Mouse (Mus musculus): ENCODE results near the gene Ano9. TPM values are rescaled to one million over a fixed set of nuclear protein-coding genes. Genes with fewer than 3 reads are reported as not detected.

The Ano9 gene
- not detected for total RNA-seq (2023)

DNA sequence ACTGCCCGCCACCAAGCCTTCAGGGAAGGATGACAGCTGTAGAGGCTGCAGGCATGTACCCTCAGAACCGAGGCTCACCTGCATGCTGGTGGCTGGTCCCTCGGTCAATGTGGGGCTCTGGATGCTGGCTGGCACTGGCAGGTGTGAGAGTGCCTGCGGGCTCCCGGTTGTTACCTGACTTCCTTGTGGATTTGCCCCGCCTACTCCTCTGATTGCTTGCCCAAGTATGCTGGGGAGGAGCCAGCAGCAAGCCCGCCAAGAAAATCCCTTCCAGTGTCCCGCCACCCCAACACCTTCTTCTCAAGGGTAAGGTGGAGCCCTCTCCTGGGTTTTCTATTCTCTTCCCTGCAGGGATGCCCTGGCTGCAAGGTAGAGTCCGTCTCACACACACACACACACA is at the start of gene Ano9:
Ano9 (minus strand) TSS at position 171 of the 400 bp plus-strand sequence.

DNA sequence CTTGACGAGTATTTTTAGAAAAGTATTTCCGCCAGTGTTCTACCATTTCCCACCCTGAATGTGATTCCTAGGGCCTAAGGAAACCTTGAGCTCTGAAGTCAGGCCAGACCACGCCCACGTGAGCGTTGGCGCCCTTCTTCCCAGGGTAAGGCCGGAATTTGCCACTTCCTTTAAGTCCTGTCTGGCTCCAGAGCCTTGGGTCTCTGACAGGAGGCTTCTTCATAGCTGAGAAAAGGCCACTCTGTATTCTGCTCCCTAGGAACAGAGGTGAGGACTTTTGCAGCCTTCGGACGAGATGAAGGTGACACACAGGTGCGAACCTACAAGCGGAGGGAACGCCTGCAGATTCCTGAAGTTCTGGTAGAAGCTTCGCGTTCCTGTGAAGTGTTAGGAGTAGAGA is 4.6 kb upstream of the Ano9 start, which contains the start of gene Ptdss2:
Ptdss2 (plus strand) TSS at position 138 of the 400 bp plus-strand sequence.

DNA sequence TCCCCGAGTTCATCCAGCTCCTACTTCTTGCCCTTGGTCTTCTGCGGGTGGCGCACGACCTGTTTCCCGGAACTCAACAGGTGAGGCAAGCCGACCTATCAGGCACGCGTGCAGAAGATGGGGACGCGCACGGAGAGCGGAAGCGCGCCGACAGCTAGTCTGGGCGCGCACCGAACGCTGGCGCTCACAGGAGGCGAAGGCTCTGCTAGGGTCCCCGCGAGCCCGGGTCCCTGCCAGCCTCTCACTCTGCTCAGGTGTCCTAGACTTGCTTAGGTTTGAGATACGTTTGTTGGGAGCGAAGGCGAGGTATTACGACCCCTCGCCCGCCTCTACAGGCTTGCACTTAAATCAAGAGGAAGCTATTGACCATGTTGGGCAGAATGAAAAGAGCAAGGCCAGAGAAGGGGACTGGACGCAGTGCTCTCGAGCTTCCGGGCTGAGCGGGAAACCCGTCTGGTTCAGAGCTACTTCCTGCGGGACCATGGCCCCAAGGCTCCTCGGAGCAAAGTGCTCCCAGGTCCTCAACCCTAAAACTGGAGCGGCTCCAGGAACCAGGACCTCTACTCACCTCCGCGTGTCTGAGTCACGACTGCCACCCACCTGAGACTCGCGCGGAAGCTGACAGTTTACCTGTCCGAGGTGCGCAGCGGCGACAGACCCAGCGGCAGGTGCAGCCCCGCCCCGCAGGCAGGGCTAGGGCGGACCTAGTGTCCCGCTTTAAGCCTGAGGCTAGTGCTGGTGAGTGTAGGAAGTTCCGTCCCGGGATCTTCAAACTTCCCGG is 17.5 kb downstream of the Ano9 start, which contains the start of gene Sigirr:
Sigirr (minus strand) TSS at position 662 of the 781 bp plus-strand sequence.

DNA sequence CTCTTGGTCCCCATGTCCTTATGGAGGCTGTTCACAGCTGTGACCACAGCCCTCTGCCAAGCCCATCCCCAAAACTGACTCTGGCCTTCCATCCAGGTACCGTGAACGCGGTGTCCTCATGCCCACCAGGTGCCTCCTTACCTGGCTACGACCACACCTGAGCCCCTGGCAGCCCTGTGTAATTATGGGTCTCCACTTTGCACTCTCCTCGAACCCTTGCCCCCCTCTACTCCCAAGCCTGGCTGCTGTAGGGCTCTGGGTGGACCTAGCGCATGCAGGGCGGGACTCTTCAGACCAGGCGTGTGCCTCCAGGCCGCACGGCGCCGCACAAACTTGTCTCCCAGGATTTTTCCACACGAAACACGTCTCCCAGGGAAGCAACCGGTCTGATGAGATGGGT is 39.8 kb downstream of the Ano9 start, which contains the start of gene Pkp3:
Pkp3 (plus strand) TSS at position 378 of the 400 bp plus-strand sequence.

DNA sequence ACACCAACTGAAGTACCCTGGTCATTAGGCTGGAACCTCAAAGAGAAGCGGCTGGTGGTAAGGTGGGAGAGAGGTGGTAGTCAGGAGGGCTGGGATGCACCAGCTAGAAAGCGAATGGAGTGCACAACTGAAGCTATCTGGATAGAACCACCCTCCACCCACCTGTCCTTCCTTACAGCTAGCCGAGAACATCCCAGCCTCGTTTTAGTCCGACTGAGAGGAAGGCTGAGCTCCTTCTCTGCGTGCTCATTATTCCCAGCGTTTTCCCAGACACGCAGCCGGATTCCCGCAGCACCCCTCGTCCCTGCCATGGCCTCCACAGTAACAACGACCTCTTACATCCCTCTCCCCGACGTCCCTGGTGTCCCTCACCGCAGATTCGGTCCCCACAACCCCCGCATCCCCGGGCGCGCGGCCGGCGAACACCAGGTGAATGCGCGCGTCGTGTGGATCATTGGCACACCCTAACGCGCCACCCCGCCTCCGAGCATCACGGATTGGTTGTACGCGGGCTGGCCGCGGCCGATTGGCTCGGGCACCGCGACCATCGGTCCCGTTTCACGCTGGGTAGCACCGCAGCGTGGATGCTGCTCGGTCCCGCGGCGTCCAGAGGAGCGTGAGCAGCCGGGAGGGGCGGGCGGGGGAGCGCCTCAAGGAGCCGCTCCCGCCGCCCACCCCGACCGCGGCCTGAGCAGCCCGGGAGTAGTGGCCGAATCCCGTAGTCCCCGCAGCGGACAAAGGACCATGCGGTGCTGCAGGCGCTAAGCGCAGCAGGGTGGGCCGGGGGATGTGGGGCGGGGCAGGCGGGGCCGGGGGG is 57.0 kb downstream of the Ano9 start, which contains the start of gene B4galnt4:
B4galnt4 (plus strand) TSS at position 679 of the 817 bp plus-strand sequence.

Other genes starting within 250 kb of the Ano9 start
- 10 to 100 TPM; 75.0 to 81.5 TPM for gene Psmd13, start 235.8 kb downstream of the Ano9 start, total RNA-seq (2023)
- gene Sirt3, start 235.5 kb downstream of the Ano9 start, total RNA-seq (2023): 10 to 100 TPM; 11.4 to 16.2 TPM
- gene Cox8b, start 217.4 kb downstream of the Ano9 start, total RNA-seq (2023): not detected
- not detected for gene Nlrp6, start 196.9 kb downstream of the Ano9 start, total RNA-seq (2023)
- 10 to 100 TPM; 21.1 to 25.3 TPM for gene Pgghg, start 176.4 kb downstream of the Ano9 start, total RNA-seq (2023)
- 1 to 10 TPM; 3.9 to 6.1 TPM for gene Ifitm5, start 167.5 kb downstream of the Ano9 start, total RNA-seq (2023)
- gene Gm45717, start 161.9 kb downstream of the Ano9 start, total RNA-seq (2023): not detected
- 1,000 to 10,000 TPM; 1,104 to 1,118 TPM for gene Ifitm2, start 161.8 kb downstream of the Ano9 start, total RNA-seq (2023)
- gene Ifitm1, start 150.6 kb downstream of the Ano9 start, total RNA-seq (2023): 10 to 100 TPM; 85.9 to 92.5 TPM
- 1,000 to 10,000 TPM; 1,975 to 2,125 TPM for gene Ifitm3, start 107.0 kb downstream of the Ano9 start, total RNA-seq (2023)
- 100 to 1,000 TPM; 424 to 464 TPM for gene Ifitm6, start 99.9 kb downstream of the Ano9 start, total RNA-seq (2023)
- gene Gm17387, start 88.7 kb downstream of the Ano9 start, total RNA-seq (2023): not detected
- under 1 TPM in 1 of 2 experiments, not detected in 1; 0.27 TPM for gene B4galnt4, start 56.7 kb downstream of the Ano9 start, total RNA-seq (2023)
- 1 to 10 TPM; 5.5 to 7.9 TPM for gene Pkp3, start 39.6 kb downstream of the Ano9 start, total RNA-seq (2023)
- 1 to 10 TPM; 3.8 to 9.0 TPM for gene Sigirr, start 17.2 kb downstream of the Ano9 start, total RNA-seq (2023)
- 1 to 10 TPM; 6.3 to 8.8 TPM for gene Ptdss2, start 4.6 kb upstream of the Ano9 start, total RNA-seq (2023)
- gene Rnh1, start 55.1 kb upstream of the Ano9 start, total RNA-seq (2023): 100 to 1,000 TPM; 144 to 160 TPM
- gene Hras, start 76.2 kb upstream of the Ano9 start, total RNA-seq (2023): 10 to 100 TPM; 24.5 to 27.3 TPM
- gene Lrrc56, start 76.4 kb upstream of the Ano9 start, total RNA-seq (2023): 1 to 10 TPM; 5.6 to 6.2 TPM
- not detected for gene Lmntd2, start 96.3 kb upstream of the Ano9 start, total RNA-seq (2023)
- gene Rassf7, start 98.1 kb upstream of the Ano9 start, total RNA-seq (2023): 1 to 10 TPM; 1.8 to 2.8 TPM
- gene Phrf1, start 111.0 kb upstream of the Ano9 start, total RNA-seq (2023): 100 to 1,000 TPM; 109 to 116 TPM
- gene Irf7, start 148.7 kb upstream of the Ano9 start, total RNA-seq (2023): 100 to 1,000 TPM; 105 to 145 TPM
- not detected for gene Cdhr5, start 159.0 kb upstream of the Ano9 start, total RNA-seq (2023)
- gene Sct, start 161.3 kb upstream of the Ano9 start, total RNA-seq (2023): not detected
- gene Drd4, start 174.2 kb upstream of the Ano9 start, total RNA-seq (2023): not detected
- 10 to 100 TPM; 30.2 to 30.5 TPM for gene Deaf1, start 209.9 kb upstream of the Ano9 start, total RNA-seq (2023)
- 1 to 10 TPM; 5.4 to 7.1 TPM for gene Tmem80, start 209.9 kb upstream of the Ano9 start, total RNA-seq (2023)
- not detected for gene Eps8l2, start 221.1 kb upstream of the Ano9 start, total RNA-seq (2023)

Measured in monocyte, adult 59 days (primary cell).